Mouse (Mus musculus) right cerebral cortex, postnatal 14 days (tissue): ENCODE measurements at regions not wholly inside any gene's neighbourhood (a gene's known extent, or its start where the extent isn't known, plus 50 kb on each side); places are given as distances from the start of the nearest gene placed in this dataset.

Experiments
- DNase-seq: peaks from one replicate; pipeline ENCODE4 v3.0.0; 2022

GRCm38 (mm10) chr9:24943830-24944229, 145.4 kb upstream of the Gm10181 start:
- DNase-seq: no peak

GRCm38 (mm10) chr9:24952516-24952915, 136.7 kb upstream of the Gm10181 start:
- DNase-seq: no peak

- no peak for DNase-seq
Measured at GRCm38 (mm10) chr9:24955641-24956040, 133.6 kb upstream of the Gm10181 start.

- no peak for DNase-seq
Measured at GRCm38 (mm10) chr9:24956566-24956965, 132.7 kb upstream of the Gm10181 start.

- DNase-seq: no peak
Measured at GRCm38 (mm10) chr9:24963290-24963689, 125.9 kb upstream of the Gm10181 start.

GRCm38 (mm10) chr9:24967571-24967970, 121.7 kb upstream of the Gm10181 start:
- no peak for DNase-seq

- DNase-seq: no peak
Measured at GRCm38 (mm10) chr9:24974021-24974741, 115.0 kb upstream of the Gm10181 start.

GRCm38 (mm10) chr9:24982796-24983195, 106.4 kb upstream of the Gm10181 start:
- DNase-seq: no peak

GRCm38 (mm10) chr9:24994491-24994890, 94.7 kb upstream of the Gm10181 start:
- DNase-seq: no peak

- no peak for DNase-seq
Measured at GRCm38 (mm10) chr9:25021095-25021691, 68.0 kb upstream of the Gm10181 start.

GRCm38 (mm10) chr9:25022439-25022838, 66.8 kb upstream of the Gm10181 start:
- DNase-seq: no peak

GRCm38 (mm10) chr9:25024486-25024885, 64.7 kb upstream of the Gm10181 start:
- no peak for DNase-seq

- peak; percentile 56 for DNase-seq
Measured at GRCm38 (mm10) chr9:25027581-25027980, 61.6 kb upstream of the Gm10181 start.

GRCm38 (mm10) chr9:25028305-25028704, 60.9 kb upstream of the Gm10181 start:
- DNase-seq: no peak

GRCm38 (mm10) chr9:25031466-25031865, 57.8 kb upstream of the Gm10181 start:
- DNase-seq: no peak
